Mouse (Mus musculus): Measurements from ENCODE around the gene Myd88.

- TF ChIP-seq CTCF (IDR thresholded peaks at IDR 0.05; ENCODE audit: low read depth, low read length): no peak
- no peak for TF ChIP-seq TAL1 (conservative IDR thresholded peaks at IDR 0.05; ENCODE audit: low read depth, low read length)
- TF ChIP-seq POLR2AphosphoS5 (IDR thresholded peaks at IDR 0.05; ENCODE audit: insufficient replicate concordance, low read depth, low read length): no peak
- no peak for TF ChIP-seq GATA2 (IDR thresholded peaks at IDR 0.05; ENCODE audit: borderline replicate concordance, low read depth, low read length)
- no peak for TF ChIP-seq GATA1 (IDR thresholded peaks at IDR 0.05; ENCODE audit: borderline replicate concordance, low read length)
Measured at GRCm38 (mm10) chr9:119346376-119346775, 5.2 kb upstream of the Myd88 start.

All from G1E (cell line).